Mouse (Mus musculus) intestine, embryonic 16.5 days (tissue): ENCODE measurements around the gene Crispld2. TPM values are rescaled to one million over a fixed set of nuclear protein-coding genes. Genes with fewer than 3 reads are reported as not detected.

Experiments
- ATAC-seq: fragments of 200-750 bp; cut with Nextera tagmentation; 2 replicates; pipeline ENCODE4 v1.8.0; 2017; ENCODE audit warnings: moderate TSS enrichment, moderate library complexity
- H3K27ac ChIP-seq: fragments of 300-500 bp; sonication (generic); 2 replicates; pipeline ENCODE4 v1.5.1; 2014; ENCODE audit warnings: mild to moderate bottlenecking, low read length
- H3K27me3 ChIP-seq: fragments of 300-500 bp; sonication (generic); replicated peaks from 2 replicates; pipeline ENCODE4 v1.6.1; 2014; ENCODE audit warnings: low read length, control low read depth, mixed read lengths; ENCODE audit not compliant: control insufficient read depth, insufficient read depth
- H3K36me3 ChIP-seq: fragments of 300-500 bp; sonication (generic); 2 replicates; pipeline ENCODE4 v1.6.1; 2014; ENCODE audit warnings: low read length, control low read depth; ENCODE audit not compliant: control insufficient read depth, insufficient read depth
- H3K4me1 ChIP-seq: fragments of 300-500 bp; sonication (generic); 2 replicates; pipeline ENCODE4 v1.6.1; 2014; ENCODE audit warnings: low read length, control low read depth, mixed read lengths; ENCODE audit not compliant: control insufficient read depth, insufficient read depth
- H3K4me2 ChIP-seq: fragments of 300-500 bp; sonication (generic); 2 replicates; pipeline ENCODE4 v1.6.1; 2014; ENCODE audit warnings: low read depth, low read length, control low read depth
- H3K4me3 ChIP-seq: fragments of 300-500 bp; sonication (generic); 2 replicates; pipeline ENCODE4 v1.5.1; 2014; ENCODE audit warnings: mild to moderate bottlenecking, low read length
- H3K9ac ChIP-seq: fragments of 300-500 bp; sonication (generic); 2 replicates; pipeline ENCODE4 v1.6.1; 2014; ENCODE audit warnings: low read depth, low read length
- H3K9me3 ChIP-seq: fragments of 300-500 bp; sonication (generic); 2 replicates; pipeline ENCODE4 v1.6.1; 2016; ENCODE audit warnings: low read length, control low read depth; ENCODE audit not compliant: control insufficient read depth
- WGBS: fragments of 180-500 bp; shearing (Covaris S2); extraction: QIAGEN DNeasy Blood & Tissue Kit; methylation state at CpG from one replicate; pipeline ENCODE4 v1.1.7; 2014; 5-methylcytosine and 5-hydroxymethylcytosine counted together
- polyA plus RNA-seq: library from polyadenylated mRNA; unstranded; fragments of >200 nt; fragmentation: Nextera tagmentation; extraction: Ambion mirVana; gene quantifications from 2 replicates; pipeline ENCODE4 v1.2.1, GENCODE M21; 2015

Gene Crispld2
- polyA plus RNA-seq, 1 experiment from 2014 or later = 23.1 TPM

DNA sequence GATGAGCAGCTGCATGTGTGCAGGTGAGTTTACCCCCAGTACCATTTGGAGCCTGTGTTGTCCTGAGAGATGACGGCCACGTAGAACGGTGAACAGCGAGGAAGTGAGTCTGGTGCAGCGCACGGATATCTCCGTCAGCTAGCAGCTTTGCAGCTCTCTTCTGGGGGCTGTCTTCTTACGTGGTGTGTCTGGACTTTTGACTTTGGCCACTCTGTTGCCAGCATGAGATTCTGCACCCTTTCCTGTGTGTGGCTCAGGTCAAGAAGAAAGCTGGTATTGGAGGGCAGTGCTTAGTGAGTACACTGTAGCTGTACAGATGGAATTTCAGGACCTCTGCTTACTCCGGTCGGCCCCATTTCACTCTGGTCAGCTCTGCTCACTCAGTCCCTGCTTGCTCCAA, 34.2 kb upstream of the Crispld2 start:
- Histone ChIP-seq H3K27ac (no peak overlapping the region), H3K27me3 (no peaks in the 10 kb centered on the region), H3K4me2 (no peak overlapping the region), H3K9me3 (no peaks in the 10 kb centered on the region), H3K4me1 (no peaks in the 10 kb centered on the region), H3K36me3 (peaks cover 31% of the 10 kb centered on the region), H3K4me3 (no peak overlapping the region), H3K9ac (no peak overlapping the region)
- 90% methylated on average over 10 of the region's 10 CpGs for WGBS
- ATAC-seq = no peak

GRCm38 (mm10) chr8:119960531-119961104, 31.6 kb upstream of the Crispld2 start:
- WGBS = 60% methylated on average over 5 of the region's 5 CpGs
- H3K36me3 ChIP-seq = peaks cover 13% of the 10 kb centered on the region
- no peaks in the 10 kb centered on the region for H3K27me3 ChIP-seq
- no peak overlapping the region for H3K4me3 ChIP-seq
- no peak overlapping the region for H3K4me2 ChIP-seq
- no peaks in the 10 kb centered on the region for H3K9me3 ChIP-seq
- no peak for ATAC-seq
- H3K4me1 ChIP-seq = no peaks in the 10 kb centered on the region
- no peak overlapping the region for H3K27ac ChIP-seq
- H3K9ac ChIP-seq = no peak overlapping the region

DNA sequence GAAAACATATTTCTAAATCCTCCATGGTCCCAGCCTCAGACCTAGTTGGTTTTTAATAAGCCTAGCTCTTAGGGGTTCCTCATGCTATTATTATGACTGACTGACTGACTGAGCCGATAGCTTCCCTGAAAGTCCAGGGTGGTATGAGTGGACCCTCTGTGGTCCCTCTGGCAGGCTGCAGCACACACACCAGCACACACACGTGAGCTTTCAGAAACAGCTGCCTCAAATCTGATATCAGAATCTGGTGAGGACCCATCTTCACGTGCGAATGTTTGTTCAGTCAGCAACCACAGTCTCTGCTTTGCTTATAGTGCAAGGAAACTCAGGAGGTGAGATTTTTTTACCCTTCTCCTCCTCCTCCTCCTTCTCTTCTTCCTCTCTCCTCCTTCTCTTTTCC, 27.4 kb upstream of the Crispld2 start:
- Histone ChIP-seq H3K36me3 (no peaks in the 10 kb centered on the region), H3K9ac (no peak overlapping the region), H3K27ac (no peak overlapping the region), H3K4me3 (no peak overlapping the region), H3K4me2 (no peak overlapping the region), H3K27me3 (no peaks in the 10 kb centered on the region), H3K9me3 (peaks cover 3% of the 10 kb centered on the region; the same call in 1 of the 2 replicates), H3K4me1 (no peaks in the 10 kb centered on the region)
- ATAC-seq = no peak
- WGBS = 56% methylated on average over 4 of the region's 4 CpGs

DNA sequence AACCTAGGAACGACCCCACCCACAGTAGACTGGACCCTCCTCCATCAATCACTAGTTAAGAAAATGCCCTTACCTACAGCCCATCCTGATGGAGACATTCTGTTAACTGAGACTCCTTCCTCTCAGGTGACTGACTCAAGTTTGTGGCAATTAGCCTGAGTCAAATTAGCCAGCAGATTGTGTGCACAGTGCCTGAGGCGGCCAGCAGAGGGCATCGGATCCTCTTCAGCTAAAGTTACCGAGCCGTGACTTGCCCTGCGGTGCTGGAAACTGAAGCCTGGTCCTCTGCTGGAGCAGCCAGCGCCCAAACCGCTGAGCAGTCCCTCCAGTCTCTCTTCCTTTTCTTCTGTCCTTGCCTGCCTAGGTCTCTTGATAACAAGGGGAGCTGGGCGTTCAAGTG, 24.8 kb upstream of the Crispld2 start:
- Histone ChIP-seq H3K9me3 (peaks cover 3% of the 10 kb centered on the region; the same call in 1 of the 2 replicates), H3K4me3 (no peak overlapping the region), H3K36me3 (no peaks in the 10 kb centered on the region), H3K9ac (no peak overlapping the region), H3K4me2 (no peak overlapping the region), H3K4me1 (no peaks in the 10 kb centered on the region), H3K27ac (no peak overlapping the region), H3K27me3 (no peaks in the 10 kb centered on the region)
- WGBS = 90% methylated on average over 9 of the region's 9 CpGs
- ATAC-seq = no peak

DNA sequence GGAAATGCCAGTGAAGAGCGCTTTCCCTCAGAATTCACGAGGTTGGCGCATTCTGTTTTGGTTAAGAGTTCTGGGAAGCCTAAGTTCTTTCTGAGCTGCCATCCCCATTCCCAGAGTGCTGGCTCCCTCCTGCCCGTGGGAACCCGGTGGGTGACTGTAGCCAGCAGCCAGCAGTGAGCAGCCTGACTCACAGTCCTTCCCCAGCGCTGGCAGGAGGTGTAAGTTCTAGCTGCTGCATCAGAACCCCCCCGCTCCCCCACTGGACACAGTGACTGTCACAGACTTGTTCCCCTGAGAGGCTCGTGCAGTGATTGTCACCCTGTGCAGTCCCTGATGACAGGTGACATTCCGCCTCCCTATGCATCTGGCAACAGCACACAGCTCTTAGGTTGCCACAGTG, 22.1 kb upstream of the Crispld2 start:
- no peak for ATAC-seq
- H3K36me3 ChIP-seq = no peaks in the 10 kb centered on the region
- no peak overlapping the region for H3K9ac ChIP-seq
- H3K4me1 ChIP-seq = no peaks in the 10 kb centered on the region
- H3K4me3 ChIP-seq = no peak overlapping the region
- H3K9me3 ChIP-seq = peaks cover 3% of the 10 kb centered on the region; the same call in 1 of the 2 replicates
- H3K27me3 ChIP-seq = no peaks in the 10 kb centered on the region
- H3K27ac ChIP-seq = no peak overlapping the region
- no peak overlapping the region for H3K4me2 ChIP-seq
- WGBS = 75% methylated on average over 9 of the region's 9 CpGs

DNA sequence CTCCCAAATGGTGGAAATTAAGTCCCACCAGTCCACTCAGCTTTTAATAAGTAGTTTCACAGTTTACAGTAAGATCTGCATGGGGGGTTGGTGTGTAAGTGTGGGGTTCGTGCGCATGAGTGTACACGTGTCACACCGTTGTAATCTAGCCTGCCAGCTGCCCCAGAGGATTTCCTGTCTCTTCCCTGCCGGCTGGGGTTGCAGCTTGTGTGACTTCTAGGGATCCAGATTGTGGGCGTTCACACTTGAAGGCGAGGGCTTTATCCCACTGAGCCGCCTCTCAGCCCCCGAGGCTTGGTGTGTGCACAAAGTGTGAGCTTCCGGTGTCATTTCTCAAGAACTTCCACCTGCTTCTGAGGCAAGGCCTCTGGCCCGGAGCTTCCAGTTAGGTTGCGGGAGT, 19.7 kb upstream of the Crispld2 start:
- H3K27ac ChIP-seq = no peak overlapping the region
- H3K36me3 ChIP-seq = no peaks in the 10 kb centered on the region
- H3K4me1 ChIP-seq = no peaks in the 10 kb centered on the region
- H3K4me3 ChIP-seq = no peak overlapping the region
- H3K9me3 ChIP-seq = peaks cover 1% of the 10 kb centered on the region; the same call in 1 of the 2 replicates
- no peak for ATAC-seq
- H3K27me3 ChIP-seq = no peaks in the 10 kb centered on the region
- H3K4me2 ChIP-seq = no peak overlapping the region
- H3K9ac ChIP-seq = no peak overlapping the region
- 61% methylated on average over 12 of the region's 12 CpGs for WGBS

- Histone ChIP-seq H3K9me3 (no peaks in the 10 kb centered on the region), H3K9ac (no peak overlapping the region), H3K4me3 (no peak overlapping the region), H3K27me3 (no peaks in the 10 kb centered on the region), H3K4me1 (no peaks in the 10 kb centered on the region), H3K4me2 (no peak overlapping the region), H3K36me3 (no peaks in the 10 kb centered on the region), H3K27ac (no peak overlapping the region)
- 72% methylated on average over 11 of the region's 11 CpGs for WGBS
- no peak for ATAC-seq
Observed at GRCm38 (mm10) chr8:119978770-119979381, 13.4 kb upstream of the Crispld2 start.

DNA sequence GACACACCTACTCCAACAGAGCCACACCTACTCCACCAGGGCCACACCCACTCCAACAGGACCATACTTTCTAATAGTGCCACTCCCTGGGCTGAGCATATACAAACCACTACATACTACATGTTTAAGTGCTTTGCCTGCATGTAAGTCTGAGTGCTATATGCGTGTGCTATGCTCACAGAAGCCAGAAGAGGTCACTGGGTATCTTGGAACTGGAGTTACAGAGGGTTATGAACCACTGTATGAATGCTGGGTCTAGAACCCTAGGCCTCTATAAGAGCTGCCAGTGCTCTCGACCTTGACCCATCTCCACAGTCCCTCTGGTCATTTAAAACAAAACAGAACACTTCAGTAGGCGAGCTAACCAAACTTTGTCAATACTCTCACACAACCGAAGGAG, 11.0 kb upstream of the Crispld2 start:
- Histone ChIP-seq H3K9ac (no peak overlapping the region), H3K4me2 (no peak overlapping the region), H3K4me1 (no peaks in the 10 kb centered on the region), H3K4me3 (no peak overlapping the region), H3K36me3 (no peaks in the 10 kb centered on the region), H3K9me3 (no peaks in the 10 kb centered on the region), H3K27me3 (no peaks in the 10 kb centered on the region), H3K27ac (no peak overlapping the region)
- no peak for ATAC-seq
- WGBS = 71% methylated on average over 4 of the region's 4 CpGs

DNA sequence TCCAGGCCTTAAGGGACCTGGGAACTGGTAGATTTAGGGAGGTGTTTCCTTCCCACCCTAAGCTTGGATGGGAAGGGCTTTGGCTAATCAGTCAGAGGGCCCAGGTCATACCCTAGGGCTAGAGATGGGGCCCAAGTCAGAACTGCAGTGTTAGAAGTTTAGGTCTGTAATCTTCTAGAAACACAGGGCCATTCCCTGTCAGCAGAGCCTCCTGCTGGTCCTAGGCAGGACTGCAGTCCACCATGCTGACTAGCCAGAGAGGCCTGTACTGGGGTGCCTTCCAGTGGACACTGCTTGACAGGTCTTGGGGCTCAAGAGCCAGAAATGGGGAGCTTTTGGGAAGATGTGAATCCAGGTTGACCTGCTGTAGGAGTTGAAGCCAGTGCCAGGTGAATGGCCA, 8.2 kb upstream of the Crispld2 start:
- no peaks in the 10 kb centered on the region for H3K4me1 ChIP-seq
- no peaks in the 10 kb centered on the region for H3K9me3 ChIP-seq
- no peak overlapping the region for H3K4me3 ChIP-seq
- H3K9ac ChIP-seq = no peak overlapping the region
- no peaks in the 10 kb centered on the region for H3K27me3 ChIP-seq
- no peak overlapping the region for H3K4me2 ChIP-seq
- no peak for ATAC-seq
- H3K27ac ChIP-seq = no peak overlapping the region
- no peaks in the 10 kb centered on the region for H3K36me3 ChIP-seq

- Histone ChIP-seq H3K4me3 (no peak overlapping the region), H3K9ac (no peak overlapping the region), H3K27me3 (no peaks in the 10 kb centered on the region), H3K9me3 (no peaks in the 10 kb centered on the region), H3K27ac (no peak overlapping the region), H3K36me3 (no peaks in the 10 kb centered on the region), H3K4me2 (no peak overlapping the region), H3K4me1 (no peaks in the 10 kb centered on the region)
- WGBS = 71% methylated on average over 5 of the region's 5 CpGs
- ATAC-seq = no peak
Observed at GRCm38 (mm10) chr8:119986174-119986573, 6.1 kb upstream of the Crispld2 start.
